Mouse (Mus musculus) frontal cortex, postnatal 14 days (tissue): ENCODE results near the gene Fzr1.
A peak's percentile ranks its signal among the peaks of the same experiment; 100 is the strongest.

Experiments
- DNase-seq, 2 experiments: peaks; one replicate each; pipeline ENCODE4 v3.0.0; 2022; ENCODE audit warnings: low spot score in 2 of 2

The Fzr1 gene

DNA sequence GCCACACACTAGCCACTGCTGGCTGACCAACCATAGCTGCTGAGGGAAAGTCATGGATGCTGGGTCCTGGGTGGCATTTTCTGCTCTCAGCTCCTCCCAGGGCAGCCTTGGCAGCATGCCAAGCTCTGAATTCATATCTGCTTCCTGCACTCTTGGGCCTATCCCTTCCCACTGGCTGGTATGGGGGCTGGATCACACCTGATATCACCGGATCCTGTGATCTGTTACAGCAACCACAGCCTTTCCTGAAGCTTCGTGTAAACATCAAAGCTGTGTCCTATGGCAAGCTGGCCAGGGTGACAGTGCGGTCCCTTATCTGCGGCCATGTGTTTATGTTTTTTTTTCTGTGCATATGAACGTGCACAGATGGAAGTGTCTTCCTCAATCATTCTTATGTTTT lies 3.7 kb upstream of the Fzr1 start:
- no peak for DNase-seq

DNA sequence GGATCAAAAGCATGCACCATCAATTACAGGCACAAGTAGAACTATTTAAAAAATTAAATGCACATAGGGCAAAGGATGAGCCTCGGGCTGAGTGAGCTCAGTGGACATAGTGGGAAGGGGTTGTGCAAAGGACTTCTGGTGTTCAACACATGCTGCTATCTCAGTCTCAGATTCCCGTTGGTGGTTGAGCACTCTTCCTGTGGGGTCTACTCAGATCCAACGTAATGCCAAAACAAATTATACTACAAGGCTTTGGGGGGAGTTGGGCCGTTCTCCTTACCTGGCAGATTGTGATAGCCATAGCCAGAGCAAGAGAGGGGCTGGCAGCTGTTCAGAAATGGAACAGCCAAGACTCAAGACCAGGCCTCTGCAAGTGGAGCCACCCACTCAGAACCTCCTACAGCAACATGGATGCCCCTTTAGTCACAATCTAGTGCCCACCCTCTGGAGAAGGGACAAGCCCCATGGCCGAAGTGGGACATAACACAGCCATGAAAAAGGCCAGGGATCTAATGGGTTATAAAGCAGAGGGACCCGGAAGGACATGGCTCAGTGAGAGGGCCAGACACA lies 1.6 kb upstream of the Fzr1 start:
- DNase-seq, result no peak

DNA sequence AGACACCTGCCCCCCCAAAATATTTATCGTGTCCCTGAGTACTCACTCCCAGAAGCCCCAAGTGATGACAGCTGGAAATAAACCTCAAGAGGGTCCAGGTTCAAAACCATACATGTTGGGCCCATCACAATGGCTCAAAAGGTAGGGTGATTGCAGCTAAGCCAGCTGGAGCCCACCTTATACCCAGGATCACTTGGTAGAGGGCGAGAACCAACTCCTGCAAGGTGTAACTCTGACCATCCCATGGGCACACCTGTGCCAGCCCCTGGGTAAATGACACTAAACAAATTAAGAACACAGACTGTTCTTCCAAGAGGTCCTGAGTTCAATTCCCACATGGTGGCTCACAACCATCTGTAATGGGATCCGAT lies 852 bp upstream of the Fzr1 start:
- no peak for DNase-seq

DNA sequence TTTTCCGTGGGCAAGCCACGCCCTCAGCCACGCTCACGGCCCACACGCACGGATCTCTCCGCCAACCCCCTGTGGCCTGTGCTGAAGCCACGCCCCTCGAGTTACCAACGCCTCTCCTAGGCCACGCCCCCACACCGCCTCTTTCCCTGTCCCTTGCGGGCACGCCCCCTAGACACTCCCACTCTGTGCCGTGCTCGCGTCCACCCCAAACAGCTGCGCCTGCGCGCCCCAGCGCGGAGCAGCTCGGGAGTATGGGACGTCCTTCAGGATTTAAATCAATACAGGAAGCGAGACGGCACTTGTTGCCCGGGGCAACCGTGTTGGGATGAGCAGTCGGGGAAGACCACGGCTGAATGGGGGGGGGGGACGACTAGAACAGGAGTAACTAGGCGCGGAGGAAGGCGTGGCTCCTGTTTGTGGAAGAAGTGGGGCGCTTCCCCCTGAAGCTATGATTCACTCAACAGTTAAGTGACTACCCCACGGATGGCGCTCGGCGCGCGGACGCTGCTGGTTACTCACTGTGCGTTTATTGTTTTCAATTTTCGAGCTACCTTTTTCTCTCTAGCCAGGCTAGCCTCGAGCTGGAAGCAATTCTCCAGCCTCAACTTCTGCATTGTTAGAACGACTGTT lies 352 bp upstream of the Fzr1 start:
- peak; percentile 100 for DNase-seq

DNA sequence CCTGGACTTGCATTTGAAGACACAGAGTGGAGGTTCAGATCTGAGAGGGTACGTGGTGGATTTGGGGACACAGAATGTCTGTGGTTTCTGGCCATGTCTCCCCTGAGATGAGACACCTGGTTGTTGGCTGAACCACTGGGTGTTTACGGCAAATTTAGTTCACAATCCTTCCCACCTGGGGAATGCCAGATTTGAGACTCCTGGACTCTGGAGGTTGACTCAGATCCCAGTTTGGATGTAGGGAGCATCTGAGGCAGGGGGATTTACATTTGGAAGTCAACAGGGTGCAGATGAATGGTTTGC lies 1.0 kb downstream of the Fzr1 start:
- DNase-seq, result no peak

DNA sequence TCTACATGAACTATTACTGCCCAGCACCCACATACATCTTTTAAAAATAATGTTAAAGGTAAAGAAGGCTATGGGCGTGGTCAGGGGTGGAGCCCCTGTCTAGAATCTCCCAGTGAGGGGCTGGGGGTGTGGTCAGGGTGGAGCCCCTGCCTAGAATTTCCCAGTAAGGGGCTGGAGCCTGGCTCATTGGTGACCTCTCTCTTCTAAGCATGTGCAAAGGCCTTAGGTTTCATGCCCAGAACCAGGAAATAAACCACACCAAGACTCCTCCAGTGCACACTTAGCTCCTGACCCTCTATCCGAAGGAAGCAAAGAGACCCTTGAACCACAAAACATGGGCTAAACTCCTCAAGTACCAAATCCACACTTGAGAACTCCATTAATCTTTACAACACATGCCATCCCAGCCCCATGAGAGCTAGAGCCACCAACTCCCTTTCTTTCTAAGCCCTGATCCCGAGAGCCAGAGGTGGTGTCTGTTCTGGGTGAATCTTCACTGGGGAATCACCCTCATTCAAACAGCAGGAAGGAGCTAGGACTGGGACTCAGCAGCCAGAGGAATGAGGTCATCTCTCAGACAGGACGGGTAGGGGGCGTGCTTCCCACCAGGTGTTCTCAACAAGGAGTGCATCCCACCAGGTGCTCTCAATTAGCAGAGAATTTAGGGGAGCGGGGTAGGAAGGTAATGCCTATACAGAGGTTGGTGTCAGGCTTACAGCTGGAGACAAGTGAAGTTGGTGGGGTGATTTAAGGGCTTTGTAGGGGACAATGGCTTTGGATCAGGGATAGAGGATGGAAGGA lies 1.6 kb downstream of the Fzr1 start:
- DNase-seq, result no peak

DNA sequence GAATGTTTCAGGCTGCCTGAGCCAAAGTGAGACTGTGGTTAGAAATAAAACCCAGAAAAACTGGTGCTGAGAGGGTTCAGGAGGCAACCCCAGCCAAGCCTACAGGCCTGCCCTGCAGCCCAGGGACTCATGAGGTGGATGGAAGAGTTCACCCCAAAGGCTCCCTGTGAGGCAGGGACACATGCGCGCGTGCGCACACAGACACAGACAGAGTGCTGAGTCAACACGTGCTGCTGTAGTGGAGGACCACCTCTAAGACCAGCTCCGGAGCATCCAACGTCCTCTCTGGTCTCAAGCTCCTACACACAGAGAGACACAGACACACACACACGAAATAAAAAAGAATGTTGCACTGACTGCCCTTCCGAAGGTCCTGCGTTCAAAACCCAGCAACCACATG lies 3.0 kb downstream of the Fzr1 start:
- DNase-seq, result no peak

DNA sequence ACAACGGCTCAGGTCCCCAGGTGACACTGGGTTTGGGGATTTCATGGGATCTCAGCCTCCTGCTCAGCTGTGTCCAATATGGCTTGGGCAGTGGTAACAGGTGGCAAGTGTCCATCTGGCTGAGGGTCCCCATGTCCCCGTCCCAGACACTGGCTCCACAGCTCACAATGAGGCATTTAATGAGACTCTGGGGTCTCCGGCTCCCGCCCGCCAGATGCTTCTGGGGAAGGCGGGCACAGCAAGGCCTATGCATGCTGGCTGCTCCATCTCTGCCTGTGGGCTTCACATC lies 11.2 kb downstream of the Fzr1 start:
- no peak for DNase-seq

DNA sequence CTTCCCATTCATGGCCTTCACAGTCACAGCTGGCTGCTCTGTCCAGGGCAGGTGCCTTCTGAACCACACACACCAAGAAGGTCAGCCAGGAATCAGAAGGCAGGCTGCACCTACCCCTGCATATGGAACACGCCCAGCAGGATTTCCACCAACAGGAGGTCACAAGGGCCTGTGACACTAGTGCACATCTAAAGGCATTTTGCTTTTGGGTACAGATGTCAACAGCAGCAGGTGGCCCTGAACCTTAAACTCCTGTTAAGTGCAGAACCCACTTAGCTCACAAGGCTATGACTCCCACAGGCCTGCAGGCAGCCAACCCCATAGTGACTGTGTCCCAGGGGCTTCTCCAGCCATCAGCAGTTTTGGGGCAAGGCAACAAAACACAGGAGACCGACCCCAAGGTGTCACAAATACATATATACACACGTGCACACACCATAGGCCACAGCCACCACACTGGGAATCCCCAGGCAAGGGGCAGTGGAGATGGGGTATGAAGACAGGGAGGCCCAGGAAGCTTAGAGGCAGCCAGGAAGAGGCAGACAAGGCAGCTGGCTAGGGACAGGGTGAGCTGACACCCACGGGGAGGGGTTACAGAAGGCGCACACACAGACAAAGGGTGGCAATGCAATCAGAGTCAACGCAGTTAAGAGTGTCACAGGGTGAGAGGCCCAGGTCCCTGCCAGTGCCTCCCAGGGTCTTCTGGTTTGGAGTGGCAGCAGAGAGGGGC lies 11.7 kb downstream of the Fzr1 start:
- no peak for DNase-seq

DNA sequence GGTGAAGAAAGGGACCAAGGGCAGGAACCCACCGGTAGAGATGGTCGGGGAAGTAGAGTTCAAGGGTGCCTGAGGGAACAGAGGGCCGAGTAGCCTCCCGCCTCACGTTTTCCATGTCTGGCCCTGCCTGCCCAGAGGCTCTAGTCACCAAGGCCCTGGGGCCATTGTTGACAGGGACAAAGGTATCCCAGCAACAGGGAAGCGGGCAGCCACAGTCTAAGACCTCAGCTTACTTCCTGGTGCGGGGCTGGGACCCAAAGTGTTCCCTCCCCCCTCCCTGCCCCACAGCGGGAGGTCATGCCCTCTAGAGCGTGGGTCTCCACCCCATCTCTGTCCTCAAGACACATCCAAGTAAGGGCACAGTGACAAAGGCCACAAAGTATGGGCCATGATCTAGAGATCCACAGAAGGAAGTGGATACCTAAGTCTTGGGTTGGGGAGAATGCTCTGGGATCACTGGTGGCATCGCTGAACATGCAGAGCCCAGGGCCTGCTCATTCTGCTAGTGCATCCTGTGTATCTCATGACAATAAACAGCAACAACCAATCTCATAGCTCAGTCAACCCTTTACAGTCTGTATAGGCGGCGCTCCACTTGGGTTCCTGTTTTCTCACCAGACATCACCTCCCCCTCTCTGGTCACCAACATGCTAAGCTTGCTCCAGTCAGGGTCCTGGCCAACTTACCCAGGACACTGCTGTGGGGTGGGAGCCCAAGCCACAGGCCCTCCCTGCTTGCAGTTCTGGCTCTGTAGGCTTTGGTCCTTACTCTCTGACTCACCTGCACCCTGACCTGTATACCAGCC lies 12.4 kb downstream of the Fzr1 start, which contains the start of gene 4930404N11Rik:
TSS of gene 4930404N11Rik (minus strand) at position 145 of the 805 bp plus-strand sequence.
- no peak for DNase-seq

DNA sequence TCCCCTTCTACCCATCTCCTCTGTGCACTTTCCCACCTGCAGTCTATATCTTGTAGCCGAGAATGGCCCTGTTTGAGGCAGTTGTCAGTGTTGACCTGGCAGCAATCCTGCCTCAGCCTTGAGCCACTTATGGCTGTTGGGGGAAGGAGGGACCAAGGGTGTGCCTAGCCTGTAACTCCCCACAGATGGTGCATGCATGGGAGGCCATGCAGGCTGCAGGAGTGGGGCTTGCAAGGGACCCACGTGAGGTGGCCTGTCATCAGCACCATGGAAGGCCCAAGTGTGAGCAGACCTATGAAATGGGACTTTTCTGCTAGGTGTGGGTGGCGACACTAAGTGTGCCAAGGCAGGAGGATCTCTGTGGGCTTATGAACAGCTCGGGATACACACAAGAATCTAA lies 13.2 kb downstream of the Fzr1 start:
- no peak for DNase-seq

DNA sequence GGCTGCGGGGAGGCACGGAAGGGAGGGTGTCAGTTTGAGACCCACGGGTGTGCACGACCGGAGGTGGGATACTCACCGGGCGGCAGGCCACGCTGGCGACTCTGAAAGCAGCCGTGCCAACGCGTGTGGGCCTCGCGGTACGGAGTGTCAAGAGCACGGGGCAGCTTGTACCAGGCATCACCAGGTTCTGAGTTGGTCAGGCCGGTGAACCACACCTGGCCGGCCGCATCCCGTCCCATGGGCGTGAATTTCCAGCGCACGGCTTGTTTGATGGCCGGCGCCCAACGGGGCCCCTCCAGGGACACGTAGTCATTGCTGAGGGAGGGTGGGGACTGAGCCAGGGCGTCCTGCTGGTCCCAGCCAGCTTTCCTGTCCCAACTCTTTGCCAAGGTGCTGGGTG lies 13.7 kb downstream of the Fzr1 start:
- no peak for DNase-seq

DNA sequence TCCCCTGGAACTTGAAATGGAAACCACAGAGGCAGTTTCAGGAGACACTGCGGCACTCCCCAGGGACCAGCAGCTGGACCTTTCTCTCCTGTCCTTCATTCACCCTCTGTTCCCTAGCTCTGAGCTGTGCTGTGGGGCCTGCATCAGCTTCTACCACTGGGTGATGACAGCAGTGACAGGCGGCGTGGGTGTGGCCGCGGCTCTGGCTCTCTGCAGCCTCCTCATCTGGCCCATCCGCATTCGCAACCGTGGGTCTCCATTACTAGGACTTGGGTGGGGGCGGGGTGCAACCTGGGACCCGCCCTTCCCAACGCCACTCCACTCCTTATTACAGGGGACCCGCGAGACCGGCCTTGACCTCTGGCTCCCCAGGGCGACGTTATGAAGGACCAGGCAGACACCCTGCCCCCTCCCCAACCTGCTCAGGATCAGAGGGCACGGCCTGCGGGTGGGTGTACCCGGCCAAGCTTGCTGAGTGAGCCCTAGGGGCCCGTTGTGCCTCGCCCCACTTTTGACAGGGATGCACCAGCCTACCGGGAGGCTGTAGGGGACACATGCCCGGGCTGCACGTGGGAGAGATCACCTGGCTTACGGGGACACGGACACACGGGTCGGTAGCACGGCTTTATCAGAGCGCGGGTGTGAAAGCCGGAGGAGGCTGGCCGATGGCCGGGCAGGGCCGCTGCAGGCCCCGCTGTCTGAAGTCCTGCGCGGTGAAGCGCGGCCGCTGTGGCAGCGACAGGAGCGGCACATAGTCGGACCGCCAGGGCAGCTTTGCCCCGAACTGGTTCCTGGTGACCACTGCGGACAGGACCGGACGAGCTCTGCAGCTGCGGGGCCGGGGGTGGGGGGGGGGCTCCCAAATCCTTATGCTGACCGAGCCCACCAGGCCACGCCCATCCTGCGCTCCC lies 14.6 kb downstream of the Fzr1 start:
- no peak for DNase-seq

DNA sequence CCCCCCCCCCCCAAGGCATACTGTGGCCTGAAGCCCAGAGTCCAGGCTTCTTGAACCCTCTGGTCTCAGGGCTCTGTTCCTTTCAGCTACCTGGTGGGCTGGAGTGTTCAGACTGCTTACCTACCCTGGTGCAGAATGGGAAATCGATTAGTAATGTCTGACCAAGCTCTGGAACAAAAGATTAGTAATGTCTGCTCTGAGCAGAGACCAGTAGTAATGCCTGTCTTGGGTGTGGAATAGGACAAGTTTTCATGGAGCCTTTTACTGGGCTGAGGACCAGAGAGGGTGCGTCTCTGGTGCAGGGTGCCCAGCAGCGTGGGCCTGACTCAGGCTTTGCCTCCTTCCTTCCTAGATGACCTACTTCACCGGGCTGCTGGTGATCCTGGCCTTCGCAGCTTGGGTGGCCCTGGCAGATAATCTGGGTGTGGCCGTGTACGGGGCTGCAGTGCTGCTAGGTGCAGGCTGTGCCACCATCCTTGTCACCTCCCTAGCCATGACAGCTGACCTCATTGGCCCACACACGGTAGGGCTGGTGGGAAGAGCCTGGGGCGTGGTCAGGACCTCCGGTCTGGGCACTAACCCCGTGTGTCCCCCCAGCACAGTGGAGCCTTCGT lies 15.9 kb downstream of the Fzr1 start:
- no peak for DNase-seq

DNA sequence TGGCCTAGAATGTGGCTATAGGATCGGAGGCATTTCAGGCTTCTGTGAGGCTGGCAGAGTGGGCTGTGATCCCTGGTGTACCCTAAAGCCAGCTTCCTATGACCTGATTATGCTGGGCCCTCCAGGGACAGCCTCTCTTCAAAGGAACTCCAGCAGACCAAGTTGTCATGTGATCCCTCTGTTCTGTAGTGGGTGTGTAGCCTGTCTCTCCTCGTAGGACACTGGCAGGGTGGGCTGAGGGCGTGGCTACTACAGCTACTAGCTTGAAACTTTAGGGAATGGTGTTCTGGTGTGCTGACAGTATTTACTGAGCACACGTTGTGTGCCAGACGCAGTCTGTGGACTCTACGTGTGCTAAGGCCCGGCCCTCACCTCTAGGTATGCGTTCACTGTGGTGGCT lies 17.6 kb downstream of the Fzr1 start:
- DNase-seq, result no peak

DNA sequence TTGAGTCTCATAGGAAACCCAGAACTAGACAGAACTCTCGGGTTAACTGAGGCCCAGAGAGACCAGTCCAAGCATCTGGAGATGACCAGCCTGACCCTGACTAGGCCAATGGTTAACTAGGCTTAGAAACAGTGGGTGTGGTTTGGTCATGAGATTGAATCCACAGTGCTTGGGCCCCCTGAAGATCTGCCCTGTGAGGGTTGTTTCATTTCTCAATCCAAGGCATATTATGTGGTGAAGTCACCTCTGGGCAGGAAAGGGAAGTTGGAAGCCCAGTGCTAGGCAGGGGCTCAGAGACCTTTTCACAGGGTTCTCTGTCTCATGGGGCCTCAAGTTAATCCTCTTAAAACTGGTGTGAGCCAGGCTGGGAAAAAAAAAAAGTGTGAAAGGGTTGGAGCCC lies 19.5 kb downstream of the Fzr1 start:
- DNase-seq, result no peak

DNA sequence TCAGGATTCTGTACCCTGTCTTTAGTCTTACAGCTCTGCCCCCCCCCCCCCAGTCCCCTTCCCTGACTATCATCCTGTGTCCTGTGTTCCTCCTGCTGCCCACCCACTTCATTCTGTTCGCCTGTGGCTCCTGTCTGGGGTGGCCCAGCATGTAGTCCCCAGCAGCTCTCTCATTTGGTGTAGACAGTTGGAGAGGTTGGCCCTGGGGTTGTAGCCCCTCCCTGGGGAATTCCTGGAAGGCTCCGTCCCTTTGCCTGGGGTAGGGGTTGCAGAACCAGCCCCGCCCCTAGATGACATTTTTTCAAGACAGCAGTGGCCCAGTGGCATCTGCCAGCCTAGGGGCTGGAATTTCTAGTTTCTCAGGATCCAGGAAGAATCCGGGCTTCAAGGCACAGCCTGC lies 20.1 kb downstream of the Fzr1 start:
- DNase-seq, result no peak

DNA sequence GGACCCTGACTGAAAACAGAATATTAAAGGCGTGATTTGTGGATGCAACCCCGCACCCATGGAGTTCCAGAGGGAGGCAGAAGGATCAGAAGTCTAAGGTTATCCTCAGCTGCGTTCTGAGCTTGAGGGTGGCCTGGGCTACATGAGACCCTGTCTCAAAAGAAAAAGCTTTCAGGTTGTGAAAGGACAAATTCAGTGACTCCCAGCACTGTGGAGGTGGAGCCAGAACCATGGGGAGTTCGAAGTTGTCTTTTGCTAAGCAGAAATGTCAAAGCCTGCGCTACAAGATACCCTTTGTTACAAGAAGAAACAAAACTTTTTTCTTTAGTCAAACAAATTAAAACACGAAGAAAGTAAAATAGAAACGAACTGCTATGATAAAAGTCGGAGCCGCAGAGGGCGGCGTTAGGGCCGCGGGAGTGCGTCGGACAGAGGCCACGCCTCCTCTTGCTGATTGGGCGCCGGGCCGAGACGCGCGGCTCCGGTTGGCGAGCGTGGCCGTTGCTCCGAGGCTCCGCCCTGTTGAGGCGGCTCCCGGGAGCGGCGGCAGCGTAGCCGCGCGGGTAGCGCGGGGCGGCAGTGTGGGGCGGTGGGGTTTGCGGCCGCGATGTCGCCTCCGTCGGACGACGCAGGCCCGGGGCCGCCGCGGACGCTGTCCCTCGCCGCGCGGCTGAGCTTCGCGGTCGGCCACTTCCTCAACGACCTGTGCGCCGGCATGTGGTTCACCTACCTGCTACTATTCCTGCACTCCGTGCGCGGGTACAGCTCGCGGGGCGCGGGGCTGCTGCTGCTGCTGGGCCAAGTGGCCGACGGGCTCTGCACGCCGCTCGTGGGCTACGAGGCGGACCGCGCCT lies 21.1 kb downstream of the Fzr1 start, which contains the start of gene Mfsd12:
TSS of gene Mfsd12 (plus strand) at position 501 of the 854 bp plus-strand sequence.
- peak; percentile 75 to 88 for DNase-seq

DNA sequence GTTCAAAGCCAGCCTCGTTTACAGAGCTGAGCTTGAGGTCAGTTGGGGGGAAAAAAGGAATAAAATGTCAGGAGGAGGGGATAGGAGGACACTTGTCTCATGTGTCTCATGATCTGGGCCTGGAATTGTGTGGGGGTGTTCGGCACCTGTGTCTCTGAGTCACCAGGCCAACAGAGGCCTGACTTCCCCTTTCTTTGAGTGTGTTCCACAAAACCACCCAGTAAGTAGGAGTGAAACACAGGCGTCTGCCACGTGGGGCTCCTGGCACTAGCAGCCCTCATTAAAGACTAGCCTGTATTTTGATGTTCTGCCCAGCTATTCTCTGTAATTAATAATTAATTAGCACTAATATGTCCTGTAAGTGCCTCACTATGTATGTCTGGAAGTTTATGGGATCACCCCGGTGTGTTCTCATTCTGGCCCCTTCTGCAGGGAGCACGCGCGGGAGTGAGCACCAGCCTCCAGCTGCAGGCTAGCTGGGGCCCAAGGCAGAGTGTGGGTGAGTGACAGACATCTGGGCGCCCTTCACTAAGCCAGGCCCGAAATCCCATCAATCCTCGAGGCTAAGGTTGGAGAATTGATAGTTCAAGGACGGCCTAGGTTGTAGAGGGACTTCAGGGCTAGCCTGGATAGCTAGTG lies 21.8 kb downstream of the Fzr1 start:
- no peak for DNase-seq
